Mouse (Mus musculus) cortical plate, adult 2 months (tissue): ENCODE measurements around the gene Rln3.

Source experiments
- CTCF ChIP-seq: fragments of 200-500 bp; IDR thresholded peaks from 2 replicates; pipeline ENCODE4 v1.5.1; 2011; ENCODE audit warnings: mild to moderate bottlenecking, control low read depth, low read length; ENCODE audit not compliant: insufficient read depth; ENCODE audit errors: extremely low read depth
- POLR2A ChIP-seq: fragments of 200-500 bp; IDR thresholded peaks from 2 replicates; pipeline ENCODE4 v1.6.1; 2011; ENCODE audit warnings: mild to moderate bottlenecking, low read length, control low read depth; ENCODE audit not compliant: insufficient read depth; ENCODE audit errors: extremely low read depth

DNA sequence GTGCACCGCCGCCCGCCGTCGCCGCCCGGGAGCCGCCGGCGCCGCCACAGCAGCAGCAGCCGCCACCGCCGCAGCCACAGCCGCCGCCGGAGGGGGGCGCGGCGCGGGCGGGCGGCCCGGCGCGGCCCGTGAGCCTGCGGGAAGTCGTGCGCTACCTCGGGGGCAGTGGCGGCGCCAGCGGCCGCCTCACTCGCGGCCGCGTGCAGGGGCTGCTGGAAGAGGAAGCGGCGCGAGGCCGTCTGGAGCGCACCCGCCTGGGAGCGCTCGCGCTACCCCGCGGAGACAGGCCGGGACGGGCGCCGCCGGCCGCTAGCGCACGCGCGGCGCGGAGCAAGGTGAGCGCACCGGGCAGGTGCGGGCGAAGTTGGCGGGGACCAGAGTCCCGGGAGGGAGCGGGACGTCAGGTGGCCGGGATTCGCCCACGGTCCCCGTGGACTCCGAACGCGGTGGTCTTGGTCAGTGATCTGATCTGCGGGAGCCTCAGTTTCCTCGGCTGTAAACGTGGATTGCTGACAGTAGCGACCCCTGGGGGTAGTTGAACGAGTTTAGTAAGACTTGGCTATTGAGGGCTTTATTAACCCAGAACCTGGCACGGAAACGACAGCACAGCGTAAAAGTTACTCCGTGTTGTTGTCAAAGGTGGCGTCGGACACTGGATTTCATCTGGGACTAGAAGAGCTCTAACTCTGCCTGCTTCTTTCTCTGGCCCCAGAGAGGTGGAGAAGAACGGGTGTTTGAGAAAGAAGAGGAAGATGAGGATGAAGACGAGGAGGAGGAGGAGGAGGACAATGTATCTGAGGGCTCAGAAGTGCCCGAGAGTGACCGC, 46.4 kb downstream of the Rln3 start:
- peak; percentile 26; the same call in 1 of the 2 replicates for TF ChIP-seq CTCF
- no peak for TF ChIP-seq POLR2A
